Mouse (Mus musculus): ENCODE measurements at regions not wholly inside any gene's neighbourhood (a gene's known extent, or its start where the extent isn't known, plus 50 kb on each side); places are given as distances from the start of the nearest gene placed in this dataset.
A peak's percentile ranks its signal among the peaks of the same experiment; 100 is the strongest.
"Not testable (repeated sequence)": the region's sequence is repeated elsewhere in the genome, so short reads cannot be mapped to it uniquely, and the experiment has no call there.

DNA sequence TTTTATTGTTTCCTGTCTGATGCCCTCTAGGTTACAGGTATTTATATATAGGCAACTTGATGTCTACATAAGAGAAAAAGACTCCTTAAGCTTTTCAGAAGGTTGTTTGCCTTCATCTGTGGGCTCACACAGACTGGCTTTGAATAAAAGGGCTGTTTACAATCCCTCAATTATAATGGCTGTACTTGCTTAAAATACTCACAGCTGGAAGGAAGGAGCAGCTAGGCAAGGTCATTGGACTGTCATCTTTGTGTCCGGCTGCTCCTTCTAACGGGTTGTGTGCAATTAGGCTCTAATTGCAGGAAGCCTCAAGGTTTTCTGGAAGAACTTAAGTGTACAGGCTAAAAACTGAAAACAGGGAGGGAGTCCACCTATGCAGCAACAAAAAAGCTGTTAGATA lies 103.8 kb upstream of the Thpo start:
- Histone ChIP-seq H3K9me3 (no peaks in the 10 kb centered on the region), H3K27me3 (no peaks in the 10 kb centered on the region), H3K4me3 (no peak overlapping the region), H3K36me3 (no peaks in the 10 kb centered on the region), H3K27ac (no peak overlapping the region), H3K4me1 (0 out of 2 replicates have a peak, but pooled peaks cover 5% of the 10 kb centered on the region), H3K4me2 (no peak overlapping the region), H3K9ac (no peak overlapping the region)
- 8% methylated on average over 2 of the region's 2 CpGs for WGBS
- ATAC-seq (ENCODE audit: insufficient number of reproducible peaks, insufficient read depth, low FRiP score, low TSS enrichment, low read depth) = no peak

DNA sequence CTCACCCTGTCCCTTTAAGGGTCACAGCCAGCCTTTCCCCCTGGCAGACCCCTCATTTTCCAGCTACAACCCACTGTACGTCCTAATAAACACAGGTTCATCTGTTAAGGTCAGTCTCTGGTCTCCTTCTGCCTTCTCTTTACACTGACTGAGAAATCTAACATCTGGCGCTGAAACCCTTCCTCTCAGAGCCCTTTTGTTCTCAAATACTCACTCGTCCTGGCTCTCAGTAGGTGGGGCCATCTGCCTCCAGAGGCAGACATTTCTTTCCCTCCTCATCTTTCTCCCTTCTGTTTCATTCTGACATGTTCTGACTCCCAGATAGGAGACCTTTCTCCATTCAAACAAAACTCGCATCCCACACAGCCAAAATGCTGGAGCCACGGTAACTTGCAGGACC lies 102.6 kb upstream of the Thpo start:
- ATAC-seq (ENCODE audit: insufficient number of reproducible peaks, insufficient read depth, low FRiP score, low TSS enrichment, low read depth) = no peak
- no peak overlapping the region for H3K4me3 ChIP-seq
- 0 out of 2 replicates have a peak, but pooled peaks cover 5% of the 10 kb centered on the region for H3K4me1 ChIP-seq
- 25% methylated on average over 5 of the region's 5 CpGs for WGBS
- H3K9ac ChIP-seq = no peak overlapping the region
- no peaks in the 10 kb centered on the region for H3K36me3 ChIP-seq
- H3K27me3 ChIP-seq = no peaks in the 10 kb centered on the region
- no peak overlapping the region for H3K4me2 ChIP-seq
- no peaks in the 10 kb centered on the region for H3K9me3 ChIP-seq
- H3K27ac ChIP-seq = no peak overlapping the region

DNA sequence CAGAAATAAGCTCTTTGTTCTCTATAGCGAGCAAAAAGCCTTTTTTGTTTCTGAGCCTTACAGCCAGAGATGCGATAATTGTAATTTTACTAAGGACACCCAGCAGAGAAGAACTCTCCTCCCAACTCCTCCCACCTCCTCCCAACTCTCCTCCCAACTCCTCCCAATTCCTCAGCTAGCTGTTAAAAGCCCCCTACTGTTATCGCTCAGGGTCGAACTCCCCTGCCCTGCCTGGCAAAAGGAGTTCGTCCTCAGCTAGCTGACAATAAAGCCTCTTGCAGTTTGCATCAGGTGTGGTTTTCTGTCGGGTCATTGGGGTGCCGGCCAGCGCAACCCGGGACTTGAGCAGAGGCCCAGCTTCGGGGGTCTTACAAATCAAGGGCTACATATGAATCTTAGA lies 99.5 kb upstream of the Thpo start:
- H3K4me2 ChIP-seq; H3K27ac ChIP-seq; H3K9ac ChIP-seq; H3K27me3 ChIP-seq; ATAC-seq (ENCODE audit: insufficient number of reproducible peaks, insufficient read depth, low FRiP score, low TSS enrichment, low read depth); H3K4me3 ChIP-seq; H3K4me1 ChIP-seq; H3K36me3 ChIP-seq; H3K9me3 ChIP-seq: not testable (repeated sequence)
- WGBS = 82% methylated on average over 10 of the region's 10 CpGs

DNA sequence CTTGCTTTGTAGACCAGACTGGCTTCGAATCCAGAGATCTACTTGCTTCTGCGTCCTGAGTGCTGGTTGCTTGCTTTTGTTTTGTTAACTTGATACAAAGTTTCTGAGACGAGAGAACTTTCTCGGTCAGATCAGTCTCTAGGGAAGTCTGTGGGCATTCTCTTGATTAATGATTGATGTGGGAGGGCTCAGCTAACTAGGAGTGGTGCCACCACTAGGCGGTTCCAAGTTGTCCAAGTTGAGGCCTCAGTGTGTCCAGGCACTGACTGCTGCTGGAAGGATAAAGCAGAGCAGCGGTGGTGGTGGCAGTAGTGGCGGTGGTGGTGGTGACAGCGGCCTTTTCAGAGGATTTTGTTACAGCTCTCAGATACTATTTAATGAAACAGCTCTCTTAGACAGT lies 99.0 kb upstream of the Thpo start:
- 68% methylated on average over 8 of the region's 8 CpGs for WGBS
- Histone ChIP-seq H3K9me3 (no peaks in the 10 kb centered on the region), H3K4me3 (no peak overlapping the region), H3K36me3 (no peaks in the 10 kb centered on the region), H3K4me2 (no peak overlapping the region), H3K4me1 (0 out of 2 replicates have a peak, but pooled peaks cover 5% of the 10 kb centered on the region), H3K9ac (no peak overlapping the region), H3K27ac (no peak overlapping the region), H3K27me3 (no peaks in the 10 kb centered on the region)
- no peak for ATAC-seq (ENCODE audit: insufficient number of reproducible peaks, insufficient read depth, low FRiP score, low TSS enrichment, low read depth)

DNA sequence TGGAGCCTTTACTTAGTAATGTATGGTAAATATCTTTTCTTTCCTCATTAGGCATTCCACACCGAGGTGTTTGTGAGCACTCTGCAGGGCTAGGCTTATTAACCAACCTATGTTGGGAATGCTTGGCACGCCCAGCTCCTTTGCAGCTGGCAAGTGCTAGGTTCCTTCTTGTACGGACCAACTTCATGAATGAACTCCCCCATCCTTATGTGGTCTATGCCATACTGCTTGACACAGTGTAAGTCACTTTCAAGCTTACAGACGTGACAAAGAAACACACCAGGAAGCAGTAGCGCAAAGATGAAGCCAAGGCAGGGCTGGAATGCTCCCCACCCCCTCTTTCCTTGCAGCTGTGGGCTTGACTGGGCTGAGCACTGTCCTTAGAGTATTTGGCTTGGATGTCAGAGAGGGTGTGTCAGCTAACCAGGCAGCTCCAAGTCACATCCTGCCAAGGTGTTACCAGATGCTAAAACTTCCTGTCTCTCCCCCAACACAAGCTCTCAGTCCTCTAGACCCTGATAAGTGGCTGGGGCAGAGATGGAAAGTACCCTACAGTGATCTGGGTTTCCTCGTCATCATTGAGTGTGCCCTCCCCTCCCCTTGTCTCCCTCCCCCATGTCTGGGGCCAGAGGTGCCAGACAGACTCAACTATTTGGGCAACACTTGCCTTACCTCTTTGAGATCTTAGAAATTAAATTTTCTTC lies 95.6 kb upstream of the Thpo start:
- 50% methylated on average over 6 of the region's 6 CpGs for WGBS
- H3K27ac ChIP-seq = no peak overlapping the region

DNA sequence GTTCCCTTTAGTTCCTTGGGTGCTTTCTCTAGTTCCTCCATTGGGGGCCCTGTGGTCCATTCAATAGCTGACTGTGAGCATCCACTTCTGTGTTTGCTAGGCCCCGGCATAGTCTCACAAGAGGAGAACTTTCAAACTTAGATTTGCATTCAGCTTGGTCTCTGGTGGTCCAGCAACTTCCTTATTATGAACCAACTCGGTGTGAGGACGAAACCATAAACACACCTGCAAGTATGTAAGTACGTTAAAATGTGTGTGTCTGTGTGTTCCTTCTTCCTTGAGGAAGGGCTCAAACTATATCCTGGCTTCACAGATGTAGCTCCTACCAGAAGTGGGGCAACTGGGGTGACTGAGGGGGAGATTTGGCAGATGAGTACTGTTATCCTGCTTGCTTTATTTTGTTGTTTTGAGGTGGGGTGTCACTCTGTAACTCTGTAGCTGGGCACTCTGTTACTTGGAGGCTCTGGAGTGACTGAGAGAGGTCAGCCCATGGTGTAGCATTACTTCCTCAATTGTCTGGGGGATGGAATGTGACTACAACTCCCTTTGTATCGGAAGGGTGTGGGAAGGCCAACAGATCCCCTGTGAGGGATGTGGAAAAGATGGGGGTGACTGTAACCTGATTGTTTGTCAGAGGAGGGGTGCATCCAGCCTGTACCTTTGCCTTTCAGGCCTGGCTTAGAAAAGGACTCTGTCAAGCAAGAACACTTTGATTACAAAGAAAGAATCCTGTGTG lies 94.9 kb upstream of the Thpo start:
- H3K27me3 ChIP-seq = no peaks in the 10 kb centered on the region
- no peak overlapping the region for H3K9ac ChIP-seq
- H3K4me1 ChIP-seq = no peaks in the 10 kb centered on the region
- H3K27ac ChIP-seq = no peak overlapping the region
- WGBS = 77% methylated on average over 5 of the region's 5 CpGs
- H3K4me3 ChIP-seq = no peak overlapping the region
- no peak overlapping the region for H3K4me2 ChIP-seq
- H3K9me3 ChIP-seq = no peaks in the 10 kb centered on the region
- no peaks in the 10 kb centered on the region for H3K36me3 ChIP-seq
- no peak for ATAC-seq (ENCODE audit: insufficient number of reproducible peaks, insufficient read depth, low FRiP score, low TSS enrichment, low read depth)

More for the DNA sequence above, 95.6 kb upstream of the Thpo start:
- Histone ChIP-seq H3K27me3 (no peaks in the 10 kb centered on the region), H3K9ac (no peak overlapping the region), H3K36me3 (no peaks in the 10 kb centered on the region), H3K9me3 (no peaks in the 10 kb centered on the region), H3K4me1 (no peaks in the 10 kb centered on the region), H3K4me2 (no peak overlapping the region), H3K4me3 (no peak overlapping the region)
- ATAC-seq (ENCODE audit: insufficient number of reproducible peaks, insufficient read depth, low FRiP score, low TSS enrichment, low read depth) = no peak

DNA sequence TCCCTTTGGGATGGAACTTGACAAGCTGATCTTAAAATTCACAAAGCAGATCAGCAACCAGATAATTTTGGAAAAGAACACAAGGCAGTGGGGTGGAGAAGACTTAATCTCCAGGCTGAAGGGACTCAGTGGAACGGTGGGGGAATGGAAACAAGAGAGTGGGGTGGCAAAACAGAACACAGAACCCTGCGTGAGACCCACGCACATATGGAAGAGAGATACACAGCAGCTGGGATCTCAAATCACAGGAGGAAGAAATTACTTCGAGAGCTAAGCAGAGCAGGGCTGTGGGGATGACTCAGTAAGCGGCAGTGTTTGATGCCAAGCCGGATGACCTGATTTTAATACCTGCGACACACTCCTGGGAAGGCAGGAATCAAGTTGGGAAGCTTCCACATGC lies 89.9 kb upstream of the Thpo start:
- WGBS = 55% methylated on average over 7 of the region's 7 CpGs
- H3K4me3 ChIP-seq = no peak overlapping the region
- peaks cover under 1% of the 10 kb centered on the region; the same call in 1 of the 2 replicates for H3K4me1 ChIP-seq
- H3K9ac ChIP-seq = no peak overlapping the region
- no peaks in the 10 kb centered on the region for H3K36me3 ChIP-seq
- H3K27ac ChIP-seq = no peak overlapping the region
- H3K27me3 ChIP-seq = no peaks in the 10 kb centered on the region
- no peak for ATAC-seq (ENCODE audit: insufficient number of reproducible peaks, insufficient read depth, low FRiP score, low TSS enrichment, low read depth)
- no peak overlapping the region for H3K4me2 ChIP-seq
- H3K9me3 ChIP-seq = no peaks in the 10 kb centered on the region

DNA sequence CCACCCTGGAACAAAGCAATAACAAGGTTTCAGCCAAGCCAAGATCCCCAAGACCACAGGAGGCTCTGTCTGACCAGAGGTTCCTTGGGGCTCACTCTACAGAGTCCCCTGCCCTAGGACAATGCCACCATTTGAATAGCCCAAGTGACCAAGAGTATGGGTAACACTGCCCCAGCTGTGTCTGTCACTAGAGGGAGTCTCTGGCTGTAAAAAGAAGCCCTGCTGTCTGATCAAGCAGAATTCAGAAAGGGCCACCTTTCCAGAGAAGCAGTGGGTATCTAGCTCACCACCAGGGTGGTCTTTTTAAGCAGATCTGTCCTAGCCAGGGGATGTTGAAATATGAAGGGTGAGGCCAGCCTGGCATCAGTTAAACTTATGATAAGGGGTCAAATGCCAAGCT lies 86.6 kb upstream of the Thpo start:
- no peaks in the 10 kb centered on the region for H3K9me3 ChIP-seq
- no peak for ATAC-seq (ENCODE audit: insufficient number of reproducible peaks, insufficient read depth, low FRiP score, low TSS enrichment, low read depth)
- H3K4me3 ChIP-seq = no peak overlapping the region
- H3K4me2 ChIP-seq = no peak overlapping the region
- no peaks in the 10 kb centered on the region for H3K36me3 ChIP-seq
- no peaks in the 10 kb centered on the region for H3K27me3 ChIP-seq
- no peak overlapping the region for H3K9ac ChIP-seq
- H3K4me1 ChIP-seq = peaks cover 13% of the 10 kb centered on the region
- no peak overlapping the region for H3K27ac ChIP-seq

DNA sequence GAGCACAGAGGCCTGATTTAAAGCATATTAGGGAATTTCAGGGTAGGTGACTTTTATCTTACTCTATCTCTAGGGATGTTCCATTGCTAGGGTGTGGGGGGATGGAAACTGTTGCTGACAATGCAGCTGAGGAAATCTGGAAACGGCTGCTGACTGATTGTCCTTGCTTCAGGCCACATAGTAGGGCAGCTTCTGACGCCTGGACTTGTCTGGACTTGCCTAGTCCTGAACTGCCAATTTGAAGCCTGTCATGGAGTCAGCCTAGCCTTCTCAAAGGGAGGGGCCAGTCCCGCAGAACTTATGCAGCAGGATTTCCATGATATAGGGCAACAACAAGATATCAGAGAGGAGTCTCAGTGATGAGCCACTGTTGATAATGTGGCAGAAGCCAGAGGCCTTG lies 85.3 kb upstream of the Thpo start:
- Histone ChIP-seq H3K4me2 (no peak overlapping the region), H3K36me3 (no peaks in the 10 kb centered on the region), H3K27ac (no peak overlapping the region; the same call in 1 of the 2 replicates), H3K9ac (no peak overlapping the region), H3K27me3 (no peaks in the 10 kb centered on the region), H3K4me3 (no peak overlapping the region), H3K4me1 (peaks cover 13% of the 10 kb centered on the region), H3K9me3 (no peaks in the 10 kb centered on the region)
- 75% methylated on average over 3 of the region's 3 CpGs for WGBS
- ATAC-seq (ENCODE audit: insufficient number of reproducible peaks, insufficient read depth, low FRiP score, low TSS enrichment, low read depth) = no peak

DNA sequence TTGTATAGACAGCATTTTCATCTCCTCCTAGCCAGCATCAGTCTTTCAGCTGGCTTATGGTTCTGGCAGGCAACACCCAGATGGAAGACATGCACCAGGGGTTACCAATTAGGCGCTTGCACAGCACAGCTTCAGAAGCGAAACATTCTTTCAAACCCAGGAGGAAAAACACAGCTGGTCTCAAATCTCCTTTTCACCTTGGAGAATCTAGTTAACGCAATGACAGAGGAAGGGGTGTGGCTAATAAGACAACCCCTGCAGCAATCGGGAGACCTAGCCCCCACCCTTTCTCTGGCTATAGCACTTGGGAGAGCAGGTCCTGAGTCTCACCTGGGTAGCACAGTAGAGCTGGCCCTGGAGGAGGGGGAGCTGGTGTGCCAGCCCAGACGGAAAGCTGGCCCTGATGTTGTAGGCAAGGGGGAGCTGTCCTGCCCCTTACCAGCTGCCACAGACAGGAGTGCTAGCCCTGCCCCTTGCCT lies 84.4 kb upstream of the Thpo start:
- peak overlapping the region; percentile 24 for H3K4me2 ChIP-seq

DNA sequence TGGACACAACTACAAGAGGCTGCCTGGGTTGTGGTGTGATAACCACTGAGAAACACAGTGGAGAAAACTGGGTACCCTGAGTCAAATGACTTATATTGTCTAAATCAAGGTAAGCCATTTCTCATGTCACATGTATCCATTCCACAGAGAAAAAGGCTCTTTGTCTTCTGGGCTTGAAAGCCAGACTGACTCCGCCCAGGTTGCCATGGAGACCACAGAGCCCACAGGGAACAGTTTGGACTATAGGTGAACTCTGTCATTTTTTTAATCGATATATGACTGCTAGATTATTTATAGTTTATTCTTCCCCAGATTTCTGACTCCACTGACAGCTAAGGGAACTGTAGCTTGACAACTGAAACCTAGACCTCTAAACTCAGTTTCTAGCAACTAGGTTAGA lies 80.7 kb upstream of the Thpo start:
- Histone ChIP-seq H3K9me3 (no peaks in the 10 kb centered on the region), H3K27me3 (no peaks in the 10 kb centered on the region), H3K36me3 (no peaks in the 10 kb centered on the region), H3K27ac (no peak overlapping the region), H3K4me2 (no peak overlapping the region), H3K9ac (no peak overlapping the region), H3K4me1 (peaks cover 13% of the 10 kb centered on the region), H3K4me3 (no peak overlapping the region)
- no peak for ATAC-seq (ENCODE audit: insufficient number of reproducible peaks, insufficient read depth, low FRiP score, low TSS enrichment, low read depth)
- 77% methylated on average over 2 of the region's 2 CpGs for WGBS

More for the DNA sequence above, 84.4 kb upstream of the Thpo start:
- H3K27ac ChIP-seq = peak overlapping the region; percentile 73
- no peaks in the 10 kb centered on the region for H3K9me3 ChIP-seq
- no peaks in the 10 kb centered on the region for H3K36me3 ChIP-seq
- no peak overlapping the region for H3K4me3 ChIP-seq
- H3K27me3 ChIP-seq = no peaks in the 10 kb centered on the region
- H3K4me1 ChIP-seq = peaks cover 13% of the 10 kb centered on the region
- 24% methylated on average over 5 of the region's 5 CpGs for WGBS
- ATAC-seq (ENCODE audit: insufficient number of reproducible peaks, insufficient read depth, low FRiP score, low TSS enrichment, low read depth) = peak; percentile 74; the same call in 1 of the 2 replicates
- H3K9ac ChIP-seq = peak overlapping the region; percentile 40; the same call in 1 of the 2 replicates

DNA sequence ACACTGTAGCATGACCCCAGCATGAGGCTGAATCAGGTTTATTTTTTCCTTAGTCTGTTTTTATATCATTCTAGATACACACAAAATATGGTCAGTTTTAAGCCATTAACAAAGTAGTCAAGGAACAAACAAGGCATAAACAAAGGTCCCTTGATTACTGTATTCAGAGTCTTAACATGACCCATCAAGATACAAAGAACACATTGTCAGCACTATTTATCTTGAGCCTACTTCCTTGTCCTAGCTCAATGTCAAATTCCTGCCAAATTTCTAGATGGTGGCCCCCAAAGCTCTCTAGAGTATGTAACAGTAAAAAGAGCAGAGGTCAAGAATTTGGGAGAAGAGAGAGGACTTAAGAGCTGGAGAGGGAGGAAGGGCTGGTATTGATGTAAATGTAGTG lies 79.9 kb upstream of the Thpo start:
- H3K27ac ChIP-seq = no peak overlapping the region
- H3K4me1 ChIP-seq = peaks cover 13% of the 10 kb centered on the region
- H3K9me3 ChIP-seq = no peaks in the 10 kb centered on the region
- H3K36me3 ChIP-seq = no peaks in the 10 kb centered on the region
- ATAC-seq (ENCODE audit: insufficient number of reproducible peaks, insufficient read depth, low FRiP score, low TSS enrichment, low read depth) = no peak
- H3K27me3 ChIP-seq = no peaks in the 10 kb centered on the region
- H3K4me2 ChIP-seq = no peak overlapping the region
- H3K4me3 ChIP-seq = no peak overlapping the region
- no peak overlapping the region for H3K9ac ChIP-seq

Data from embryonic facial prominence, embryonic 13.5 days (tissue).